Mouse (Mus musculus): Measurements from ENCODE around the gene Kif24.
"Not testable (repeated sequence)": the region's sequence is repeated elsewhere in the genome, so short reads cannot be mapped to it uniquely, and the experiment has no call there.

Kif24 gene

DNA sequence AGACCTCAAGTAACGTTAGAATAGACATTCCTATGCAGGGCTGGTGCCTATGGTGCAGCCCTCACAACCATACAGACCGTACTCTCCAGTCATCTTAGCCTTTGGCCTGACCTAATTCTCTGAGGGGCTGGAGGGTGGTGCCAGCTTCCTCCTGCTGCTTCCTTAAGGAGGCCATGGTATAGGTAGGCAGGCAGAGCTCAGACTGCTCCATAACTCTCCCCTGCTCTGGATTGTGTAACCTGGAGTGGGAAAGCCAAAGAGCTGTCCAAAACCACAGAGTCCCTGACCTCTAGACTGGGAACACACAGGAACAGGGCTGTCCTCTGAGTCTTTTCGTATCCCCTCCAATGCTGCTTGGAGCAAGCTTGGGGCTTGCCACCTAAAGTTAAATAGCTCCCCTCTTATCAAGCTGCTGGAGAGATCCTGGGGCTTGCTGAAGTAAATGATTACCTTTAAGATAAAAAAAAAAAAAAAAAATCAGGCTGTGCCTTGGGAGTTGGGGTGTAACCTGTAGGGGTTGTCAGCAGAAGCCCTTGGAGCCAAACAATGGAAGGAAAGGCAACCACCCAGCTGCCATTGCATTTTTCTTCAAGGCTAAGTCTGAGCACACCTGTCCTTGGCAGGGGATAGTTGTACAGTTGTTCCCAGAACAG is 28.9 kb upstream of the Kif24 start:
- DNase-seq (ENCODE audit: low spot score in 2 of 2): no peak

GRCm38 (mm10) chr4:41492951-41493350 is 28.3 kb upstream of the Kif24 start:
- no peak for DNase-seq (ENCODE audit: low spot score in 2 of 2)

- DNase-seq (ENCODE audit: low spot score in 2 of 2): peak in 1 of 2 experiments; percentile 36
Measured at GRCm38 (mm10) chr4:41481601-41482017, 16.9 kb upstream of the Kif24 start.

DNA sequence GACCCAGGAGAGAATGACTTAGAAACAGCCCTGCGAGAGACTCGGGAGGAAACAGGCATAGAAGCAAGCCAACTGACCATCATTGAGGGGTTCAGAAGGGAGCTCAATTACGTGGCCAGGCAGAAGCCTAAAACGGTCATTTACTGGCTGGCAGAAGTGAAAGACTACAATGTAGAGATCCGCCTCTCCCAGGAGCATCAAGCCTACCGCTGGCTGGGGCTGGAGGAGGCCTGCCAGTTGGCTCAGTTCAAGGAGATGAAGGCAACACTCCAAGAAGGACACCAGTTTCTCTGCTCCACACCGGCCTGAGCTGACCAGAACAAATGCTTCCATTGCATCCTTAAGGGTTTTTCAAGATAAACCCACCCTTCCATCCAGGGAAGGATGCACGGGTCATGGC is 15.6 kb upstream of the Kif24 start:
- no peak for DNase-seq (ENCODE audit: low spot score in 2 of 2)

DNA sequence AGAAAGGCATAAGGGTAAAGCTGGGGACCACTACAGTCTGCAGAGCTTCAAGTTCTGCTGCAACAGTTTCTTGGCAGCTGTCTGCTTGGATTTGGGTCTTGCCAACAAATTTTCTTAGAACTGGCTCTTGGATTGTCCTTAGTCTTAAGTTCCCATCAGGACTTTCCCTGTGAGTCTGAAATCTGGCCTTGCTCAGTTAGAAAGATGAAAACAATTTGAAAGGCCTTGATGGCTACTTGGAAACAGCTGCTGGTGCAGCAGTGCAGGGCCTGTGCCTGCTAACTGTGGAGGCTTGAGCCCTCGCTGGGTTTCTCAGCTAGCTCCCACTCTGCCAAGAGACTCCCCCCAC is 14.7 kb upstream of the Kif24 start:
- no peak for DNase-seq (ENCODE audit: low spot score in 2 of 2)

- no peak for DNase-seq (ENCODE audit: low spot score in 2 of 2)
Measured at GRCm38 (mm10) chr4:41478751-41479455, 14.2 kb upstream of the Kif24 start.

DNA sequence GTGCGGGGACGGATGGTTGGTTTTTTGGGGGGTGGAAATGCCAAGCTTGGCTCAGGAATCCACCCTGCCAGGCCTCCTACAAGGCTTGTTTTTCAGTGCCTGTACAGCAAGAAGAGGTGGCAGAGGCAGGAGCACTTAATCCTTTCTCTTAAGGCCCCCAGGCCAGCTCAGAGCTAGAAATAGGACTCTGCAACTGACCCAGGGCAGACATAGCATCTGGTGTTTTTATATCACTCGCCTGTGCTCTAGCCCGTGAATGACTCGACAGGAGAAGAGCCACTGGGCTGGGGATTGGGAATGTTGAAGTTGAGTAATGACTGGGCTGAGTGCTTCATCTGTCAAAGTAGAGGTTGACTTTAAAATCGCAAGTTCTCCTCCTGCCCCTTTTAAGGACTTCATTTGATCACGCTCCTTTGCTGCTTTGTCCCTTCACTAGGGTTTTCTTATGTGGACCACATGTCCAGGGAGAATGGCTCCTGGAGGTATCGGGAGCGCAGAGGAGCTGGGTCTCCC is 13.0 kb upstream of the Kif24 start:
- DNase-seq (ENCODE audit: low spot score in 2 of 2): no peak

DNA sequence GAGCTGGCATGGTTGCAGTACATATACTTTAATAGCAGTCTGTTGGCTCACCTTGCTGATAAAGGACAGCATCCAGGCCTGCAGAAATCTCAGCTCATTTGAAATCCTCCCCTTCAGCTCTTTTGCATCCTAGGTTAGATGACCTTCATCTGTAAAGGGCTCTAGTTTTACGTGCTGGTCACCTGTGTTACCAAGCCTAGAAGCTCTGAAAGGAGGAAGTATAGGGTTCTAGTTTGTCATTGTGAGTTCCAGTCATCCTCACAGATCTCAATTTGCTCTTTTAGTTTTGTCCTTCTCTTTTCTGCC is 6.7 kb upstream of the Kif24 start:
- DNase-seq (ENCODE audit: low spot score in 2 of 2): no peak

DNA sequence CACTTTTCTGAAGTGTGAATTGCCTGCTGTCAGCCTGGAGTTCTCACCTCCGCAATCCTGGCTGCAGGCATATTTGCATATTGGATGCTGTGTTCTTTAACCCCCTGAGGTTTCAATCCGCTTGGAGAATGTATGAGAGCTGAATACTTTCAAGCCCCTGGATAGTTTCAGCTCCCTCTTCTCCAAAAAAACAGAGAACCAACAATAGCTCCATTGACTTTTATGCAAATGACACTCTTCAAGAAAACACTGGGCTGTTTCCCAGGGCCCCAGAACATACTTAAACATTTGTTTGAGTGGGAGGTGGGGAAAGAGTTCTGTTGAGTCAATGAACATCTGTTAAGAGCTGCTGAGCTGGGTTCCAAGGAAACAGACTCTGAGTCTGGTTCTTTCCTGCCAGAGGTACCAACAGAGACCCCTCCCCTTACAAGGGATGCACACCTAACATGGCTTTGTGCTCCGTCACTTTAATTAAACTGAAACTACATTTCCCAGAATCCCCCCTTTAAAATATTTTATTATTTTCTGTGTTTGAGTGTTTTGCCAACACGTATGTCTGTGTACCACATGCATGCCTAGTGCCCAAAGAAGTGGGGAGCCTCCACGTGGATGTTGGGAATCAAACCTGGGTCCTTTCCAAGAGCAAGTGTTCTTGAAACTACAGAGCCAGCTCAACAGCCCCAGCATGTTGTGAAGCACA is 6.1 kb upstream of the Kif24 start:
- DNase-seq (ENCODE audit: low spot score in 2 of 2): peak; percentile 60 to 79

DNA sequence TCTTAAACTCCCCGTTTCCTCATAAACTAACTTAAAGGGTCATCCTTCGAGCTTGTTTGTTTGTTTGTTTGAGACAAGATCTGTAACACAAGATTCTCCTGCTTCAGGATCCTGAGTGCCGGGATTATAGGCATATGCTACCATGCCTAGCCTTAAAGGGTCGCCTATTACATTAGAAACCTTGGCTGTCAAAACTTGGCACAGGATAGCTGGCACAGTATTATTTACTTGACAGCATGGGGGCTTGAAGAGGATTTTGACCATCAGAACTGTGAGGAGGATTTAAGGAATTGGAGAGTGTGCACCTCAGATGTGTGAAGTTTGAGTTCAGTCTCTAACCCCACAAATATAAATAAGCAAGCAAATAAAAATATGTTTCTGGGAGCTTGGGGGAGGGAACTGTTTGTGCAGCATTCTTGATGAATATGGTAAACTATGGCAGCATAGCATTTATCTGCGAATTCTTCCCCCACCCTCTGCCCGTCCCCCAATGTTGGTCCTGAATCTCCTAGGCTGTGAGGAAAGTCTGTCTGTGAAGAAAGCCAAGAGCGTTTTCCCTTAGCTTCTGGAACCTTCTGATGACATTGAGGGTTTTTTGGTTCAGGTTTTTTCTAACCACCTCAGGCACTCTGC is 5.5 kb upstream of the Kif24 start:
- DNase-seq (ENCODE audit: low spot score in 2 of 2): no peak

DNA sequence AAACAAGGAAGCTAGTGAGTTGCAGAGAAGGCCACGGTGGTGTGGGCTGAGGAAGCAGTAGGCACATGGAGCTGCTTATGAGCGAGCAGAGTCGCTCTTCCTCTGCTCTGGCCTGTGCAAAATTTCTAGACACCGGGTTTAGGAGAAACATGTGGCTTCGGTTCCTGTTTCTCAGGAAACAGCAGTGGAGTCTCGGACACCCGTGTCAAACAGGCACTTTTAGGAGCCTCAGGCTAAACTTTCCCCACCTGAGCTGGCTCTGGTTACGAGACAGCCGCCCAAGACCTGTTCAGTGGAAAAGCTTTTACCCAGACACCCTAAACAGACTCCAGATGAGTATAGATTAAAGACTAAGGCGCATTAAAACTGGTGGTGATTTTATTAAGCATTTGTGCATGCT is 4.5 kb upstream of the Kif24 start:
- no peak for DNase-seq (ENCODE audit: low spot score in 2 of 2)

GRCm38 (mm10) chr4:41468396-41469080 is 3.9 kb upstream of the Kif24 start:
- peak; percentile 69 to 80 for DNase-seq (ENCODE audit: low spot score in 2 of 2)

GRCm38 (mm10) chr4:41465287-41465665 is 589 bp upstream of the Kif24 start:
- DNase-seq (ENCODE audit: low spot score in 2 of 2): no peak

DNA sequence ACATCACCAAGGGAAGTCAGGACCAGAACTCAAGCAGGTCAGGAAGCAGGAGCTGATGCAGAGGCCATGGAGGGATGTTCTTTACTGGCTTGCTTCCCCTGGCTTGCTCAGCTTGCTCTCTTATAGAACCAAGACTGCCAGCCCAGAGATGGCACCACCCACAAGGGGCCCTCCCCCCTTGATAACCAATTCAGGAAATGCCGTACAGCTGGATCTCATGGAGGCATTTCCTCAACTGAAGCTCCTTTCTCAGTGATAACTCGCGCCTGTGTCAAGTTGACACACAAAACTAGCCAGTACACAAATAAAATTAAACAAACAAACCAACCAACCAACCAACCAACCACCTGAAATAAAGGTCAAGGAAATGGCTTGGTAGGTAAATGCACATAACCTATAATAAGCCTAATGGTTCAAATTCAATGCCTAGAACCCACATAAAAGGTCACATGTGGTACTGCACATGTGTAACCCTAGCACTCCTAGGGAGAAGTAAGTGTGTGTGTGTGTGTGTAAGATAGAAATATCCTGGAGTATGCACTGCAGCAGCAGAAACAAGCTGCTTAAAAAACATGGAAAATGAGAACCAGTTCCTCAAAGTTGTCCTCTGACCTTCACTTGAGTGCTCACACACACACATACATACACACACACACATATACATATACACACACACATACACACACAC is 1.5 kb downstream of the Kif24 start:
- DNase-seq (ENCODE audit: low spot score in 2 of 2): not testable (repeated sequence)

DNA sequence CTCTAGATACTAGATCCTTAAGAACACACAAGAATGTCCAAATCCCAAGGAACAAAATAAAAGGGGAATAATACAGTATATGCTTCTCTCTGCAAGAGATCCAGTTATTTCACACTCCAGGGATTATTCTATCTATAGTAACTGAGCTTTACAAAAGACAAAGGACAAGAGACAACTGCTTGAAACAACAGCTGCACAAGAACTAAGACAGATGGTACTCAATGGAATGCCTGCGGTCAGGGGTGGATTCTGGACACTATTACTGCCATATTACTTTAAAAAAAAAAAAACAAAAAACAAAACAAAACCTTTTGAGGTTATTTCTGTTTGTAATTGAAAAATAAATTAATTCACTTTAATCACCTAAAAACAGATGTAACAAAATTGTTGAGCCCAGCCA is 4.0 kb downstream of the Kif24 start:
- DNase-seq (ENCODE audit: low spot score in 2 of 2): no peak

- DNase-seq (ENCODE audit: low spot score in 2 of 2): no peak
Measured at GRCm38 (mm10) chr4:41447595-41447994, 17.1 kb downstream of the Kif24 start.

DNA sequence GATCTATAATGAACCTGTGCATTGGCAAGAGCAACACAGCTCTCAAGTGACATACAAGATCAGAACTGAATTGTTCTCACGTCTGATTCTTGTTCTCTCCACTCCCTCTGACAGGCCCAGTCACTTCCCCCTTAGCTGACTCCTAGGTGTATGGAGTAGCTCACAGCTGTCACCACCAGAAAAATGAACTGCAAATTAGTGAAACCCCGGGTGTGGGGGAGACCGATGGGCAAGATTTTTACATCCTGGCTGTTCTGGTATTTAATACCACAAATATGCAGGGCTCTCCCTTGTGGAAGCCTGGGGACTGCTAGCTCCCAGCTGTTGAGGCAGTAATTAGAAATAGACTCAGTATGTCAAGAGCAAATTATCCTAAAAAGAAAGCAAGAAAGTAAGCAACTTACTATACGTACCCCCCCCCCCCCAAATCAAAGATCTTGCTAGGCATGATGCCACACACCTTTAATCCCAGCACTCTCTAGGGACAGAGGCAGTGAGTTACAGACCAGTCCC is 21.8 kb downstream of the Kif24 start:
- no peak for DNase-seq (ENCODE audit: low spot score in 2 of 2)

- DNase-seq (ENCODE audit: low spot score in 2 of 2): no peak
Measured at GRCm38 (mm10) chr4:41438931-41439330, 25.8 kb downstream of the Kif24 start.

- no peak for DNase-seq (ENCODE audit: low spot score in 2 of 2)
Measured at GRCm38 (mm10) chr4:41416966-41417365, 47.7 kb downstream of the Kif24 start.

- DNase-seq (ENCODE audit: low spot score in 2 of 2): peak; percentile 21 to 59
Measured at GRCm38 (mm10) chr4:41409341-41409740, 55.3 kb downstream of the Kif24 start.

DNA sequence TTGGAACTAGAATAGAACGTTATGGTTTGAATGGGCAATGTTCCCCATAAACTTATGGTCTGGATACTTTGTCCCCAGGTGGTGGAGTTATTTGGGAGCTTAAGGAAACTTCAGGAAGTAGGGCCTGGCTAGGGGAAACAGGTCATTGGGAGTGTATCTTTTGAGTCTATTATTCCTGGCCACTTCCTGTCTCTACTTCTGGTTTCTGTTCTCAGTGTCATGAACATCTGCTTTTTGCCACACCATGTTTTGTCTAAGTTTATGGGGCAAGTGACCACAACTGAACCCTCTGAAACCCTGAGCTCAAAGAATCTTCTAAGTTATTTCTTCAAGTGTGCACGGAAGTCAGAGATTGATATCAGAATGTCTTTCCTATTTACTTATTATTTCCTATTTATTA is 57.3 kb downstream of the Kif24 start:
- no peak for DNase-seq (ENCODE audit: low spot score in 2 of 2)

Measured in frontal cortex, postnatal 36 days (tissue).